Mouse (Mus musculus): ENCODE results near the gene Mief1.

DNA sequence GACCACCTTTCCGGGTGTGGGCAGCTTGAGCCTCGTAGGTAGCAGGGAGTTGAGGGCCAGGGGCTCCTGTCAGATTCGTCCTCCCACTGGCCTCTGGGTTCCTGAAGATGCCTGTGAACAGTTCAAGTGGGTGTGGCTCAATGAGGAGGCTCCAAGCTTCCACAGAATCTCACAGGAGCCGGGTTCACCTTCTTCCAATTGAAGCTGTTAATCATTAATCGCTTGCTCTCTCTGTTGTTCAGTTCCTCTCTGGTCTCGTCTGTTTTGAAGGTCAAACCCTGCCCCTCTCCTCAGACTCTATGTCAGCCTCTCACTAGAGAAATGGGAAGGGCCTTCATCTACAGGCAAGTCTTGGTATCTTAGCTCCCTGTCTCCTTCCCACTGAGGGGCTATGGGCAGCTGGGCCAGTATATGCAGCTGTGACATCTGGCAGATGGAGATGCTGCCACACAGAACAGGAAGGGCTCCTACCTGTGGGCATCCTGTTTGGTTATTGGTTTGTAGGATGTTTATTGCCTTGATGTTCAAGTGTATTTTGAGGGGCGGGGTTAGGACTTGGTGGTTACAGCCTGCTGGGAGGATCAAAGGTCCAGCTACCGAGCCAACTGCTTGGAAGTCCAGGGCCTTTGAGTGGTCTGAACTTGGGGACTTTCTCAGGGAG is 42.1 kb upstream of the Mief1 start:
- TF ChIP-seq POLR2A (IDR thresholded peaks at IDR 0.05; ENCODE audit: extremely low read depth, insufficient read depth, low read length) (no peak), CTCF (IDR thresholded peaks at IDR 0.05; ENCODE audit: extremely low read depth, insufficient read depth, low read length) (no peak)
